Mouse (Mus musculus): ENCODE results near the gene Zkscan4.

The Zkscan4 gene

GRCm38 (mm10) chr13:21530136-21530535, 51.4 kb downstream of the Zkscan4 start:
- no peak for DNase-seq

GRCm38 (mm10) chr13:21530781-21531201, 52.1 kb downstream of the Zkscan4 start, which contains the start of gene Zkscan8:
Gene Zkscan8 (minus strand): TSS chr13:21531120.
- DNase-seq = peak; percentile 90
